In the genomic region with DNA sequence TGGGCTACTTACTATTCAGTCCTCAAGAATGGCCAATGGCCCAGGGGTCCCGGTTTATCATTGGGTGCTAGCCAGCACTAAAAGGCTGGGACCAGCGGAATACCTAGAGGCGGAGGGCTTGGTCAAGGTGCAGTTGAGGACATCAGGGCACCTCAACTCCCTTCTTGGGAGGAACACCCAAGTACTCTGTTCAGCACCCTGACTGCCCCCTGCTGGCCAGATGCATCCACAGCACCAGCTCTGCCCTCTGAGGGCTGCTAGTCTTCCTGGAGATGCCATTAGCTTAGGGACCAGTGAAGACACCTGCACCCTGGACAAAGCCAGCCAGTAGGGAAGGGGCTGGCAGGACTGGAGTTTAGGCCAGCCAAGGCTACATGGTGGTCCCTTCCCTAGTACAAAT, we compare ENCODE assay signal across 8 mouse cellular contexts. TPM values are rescaled to one million over a fixed set of nuclear protein-coding genes. Genes with fewer than 3 reads are reported as not detected.
DNase-seq lines count a peak whose midpoint lies in the region; ATAC-seq and TF ChIP-seq lines count a peak whose summit lies in the region.

No protein-coding gene starts in this region.

- H3K9ac ChIP-seq in liver, embryonic 12.5 days, result no peak overlapping the region
- no peak overlapping the region for H3K9ac ChIP-seq in intestine, postnatal 0 days (ENCODE audit: low read depth, low read length)
- no peak overlapping the region for H3K9ac ChIP-seq in midbrain, postnatal 0 days (replicated peaks; ENCODE audit: low read length, poor library complexity, severe bottlenecking)

- no peak overlapping the region for H3K4me2 ChIP-seq in liver, embryonic 12.5 days
- peak overlapping the region; percentile 99 for H3K4me2 ChIP-seq in intestine, postnatal 0 days (replicated peaks; ENCODE audit: low read depth)
- H3K4me2 ChIP-seq in midbrain, postnatal 0 days (ENCODE audit: low read depth, low read length, poor library complexity, severe bottlenecking), result peak overlapping the region; percentile 97

- H3K4me3 ChIP-seq in liver, embryonic 12.5 days, result no peak overlapping the region
- 0 out of 2 replicates have a peak overlapping the region, but pooled peaks have one; percentile 74 for H3K4me3 ChIP-seq in intestine, postnatal 0 days (ENCODE audit: low read depth, low read length)
- peak overlapping the region; percentile 90 for H3K4me3 ChIP-seq in midbrain, postnatal 0 days (ENCODE audit: low read depth, low read length)

- TF ChIP-seq CTCF in intestine, postnatal 0 days (IDR thresholded peaks at IDR 0.05; ENCODE audit: low read depth), result peak; percentile 91
- TF ChIP-seq CTCF in midbrain, postnatal 0 days (IDR thresholded peaks at IDR 0.05), result peak; percentile 82

- H3K27ac ChIP-seq in liver, embryonic 12.5 days, result no peak overlapping the region
- no peak overlapping the region for H3K27ac ChIP-seq in intestine, postnatal 0 days (ENCODE audit: low read depth, low read length)
- no peak overlapping the region for H3K27ac ChIP-seq in midbrain, postnatal 0 days (ENCODE audit: low read depth, low read length)

- DNase-seq in liver, result peak; percentile 69
- peak; percentile 89 for DNase-seq in embryo, embryonic 10 days (ENCODE audit: low spot score)
- DNase-seq in gastrocnemius, postnatal 14 days, result peak; percentile 84
- peak; percentile 73 to 79 for DNase-seq in left cerebral cortex, postnatal 36 days (ENCODE audit: low spot score in 2 of 2)
- DNase-seq in midbrain, postnatal 0 days (ENCODE audit: low spot score), result peak; percentile 73
- DNase-seq in splenic B cell, adult 2 months (ENCODE audit: low read depth, low spot score), result peak; percentile 87

- intact Hi-C loops in gastrocnemius, postnatal 14 days (cut with DNase I; ENCODE audit: low total_unique reads), result loop anchor here (2.0 to 10.0 kb wide), 4 partner anchors 71 to 414 kb away; no protein-coding TSS in a partner anchor
- intact Hi-C loops in left cerebral cortex, postnatal 36 days (cut with DNase I), result loop anchor here (5.0 kb wide), 3 partner anchors 184 to 414 kb away; no protein-coding TSS in a partner anchor

- H3K9me3 ChIP-seq in liver, embryonic 12.5 days (replicated peaks), result no peaks in the 10 kb centered on the region
- no peaks in the 10 kb centered on the region for H3K9me3 ChIP-seq in intestine, postnatal 0 days (ENCODE audit: control insufficient read depth)
- no peaks in the 10 kb centered on the region for H3K9me3 ChIP-seq in midbrain, postnatal 0 days (ENCODE audit: low read length)

- 47% methylated on average over 3 of the region's 3 CpGs for WGBS in liver, embryonic 12.5 days (ENCODE audit: insufficient replicate concordance)
- 76% methylated on average over 3 of the region's 3 CpGs for WGBS in intestine, postnatal 0 days
- 72% methylated on average over 3 of the region's 3 CpGs for WGBS in midbrain, postnatal 0 days

- H3K27me3 ChIP-seq in liver, embryonic 12.5 days (replicated peaks), result peaks cover 68% of the 10 kb centered on the region
- 0 out of 2 replicates have a peak, but pooled peaks cover 9% of the 10 kb centered on the region for H3K27me3 ChIP-seq in intestine, postnatal 0 days (replicated peaks; ENCODE audit: control insufficient read depth, insufficient read depth, low read length)
- no peaks in the 10 kb centered on the region for H3K27me3 ChIP-seq in midbrain, postnatal 0 days (ENCODE audit: insufficient read depth, low read length)
- H3K27me3 ChIP-seq in splenic B cell, adult 2 months (ENCODE audit: control insufficient read depth, insufficient read depth, low read length, poor library complexity, severe bottlenecking), result no peaks in the 10 kb centered on the region

- H3K36me3 ChIP-seq in liver, embryonic 12.5 days, result no peaks in the 10 kb centered on the region
- no peaks in the 10 kb centered on the region for H3K36me3 ChIP-seq in intestine, postnatal 0 days (ENCODE audit: control insufficient read depth, insufficient read depth)
- no peaks in the 10 kb centered on the region for H3K36me3 ChIP-seq in midbrain, postnatal 0 days (ENCODE audit: insufficient read depth, low read length)
- no peaks in the 10 kb centered on the region for H3K36me3 ChIP-seq in splenic B cell, adult 2 months (ENCODE audit: control insufficient read depth, insufficient read depth, low read length, poor library complexity, severe bottlenecking)

- H3K4me1 ChIP-seq in liver, embryonic 12.5 days, result peaks cover 8% of the 10 kb centered on the region; the same call in 1 of the 2 replicates
- 0 out of 2 replicates have a peak, but pooled peaks cover 2% of the 10 kb centered on the region for H3K4me1 ChIP-seq in intestine, postnatal 0 days (replicated peaks; ENCODE audit: control insufficient read depth, insufficient read depth, low read length)
- peaks cover 12% of the 10 kb centered on the region for H3K4me1 ChIP-seq in midbrain, postnatal 0 days (ENCODE audit: insufficient read depth, low read length)

- no peak for ATAC-seq in liver, embryonic 12.5 days
- 0 out of 2 replicates have a peak, but pooled peaks have one; percentile 27 for ATAC-seq in intestine, postnatal 0 days
- ATAC-seq in midbrain, postnatal 0 days (ENCODE audit: low FRiP score), result no peak

RNA-seq across cellular contexts. Expression of a gene that starts 1.9 kb away (rescaled TPM):
- polyA plus RNA-seq in liver, embryonic 12.5 days (2016; fragmentation: Nextera tagmentation; extraction: Ambion mirVana), result 1.2 and 1.6 TPM in 2 replicates
- 1 to 10 TPM; 8.3 to 8.7 TPM for total RNA-seq in gastrocnemius, postnatal 14 days (2021)
- 3.5 and 3.7 TPM in 2 replicates for polyA plus RNA-seq in intestine, postnatal 0 days (2015; fragmentation: Nextera tagmentation; extraction: Ambion mirVana)
- 10 to 100 TPM; 36.6 to 45.0 TPM for total RNA-seq in left cerebral cortex, postnatal 36 days (2021)
- total RNA-seq in midbrain, postnatal 0 days (2014; rRNA removed), result 49.2 and 50.3 TPM in 2 replicates
- 14.1 and 16.1 TPM in 2 replicates for polyA plus RNA-seq in midbrain, postnatal 0 days (2015; fragmentation: Nextera tagmentation; extraction: Ambion mirVana)
